Mouse (Mus musculus) R1 (cell line): ENCODE data around the gene Pdcd1.
A peak's percentile ranks its signal among the peaks of the same experiment; 100 is the strongest.
"Not testable (repeated sequence)": the region's sequence is repeated elsewhere in the genome, so short reads cannot be mapped to it uniquely, and the experiment has no call there.

ENCODE experiments used
- DNase-seq: peaks from one replicate; pipeline ENCODE4 v3.0.0-alpha.2; 2018; ENCODE audit warnings: low read depth, low spot score

Pdcd1 gene

DNA sequence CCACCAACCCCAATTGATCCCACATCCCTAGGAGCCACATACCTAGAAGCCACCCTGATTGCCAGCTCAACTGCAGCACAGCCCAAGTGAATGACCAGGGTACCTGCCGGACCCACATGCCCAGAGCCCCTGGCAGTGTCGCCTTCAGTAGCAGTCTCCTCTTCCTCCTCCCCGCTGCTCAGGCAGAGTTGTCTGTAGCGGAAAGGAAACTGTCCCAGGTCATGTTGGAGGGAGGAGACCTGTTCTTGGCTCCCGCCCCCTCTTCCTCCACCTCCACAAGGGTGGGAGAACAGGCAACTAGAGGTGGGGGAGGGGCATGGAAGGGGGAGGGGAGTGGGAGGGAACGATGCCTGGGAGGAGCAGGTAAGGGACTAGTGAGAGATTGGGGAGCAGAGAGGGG lies at the start of gene Pdcd1:
TSS of gene Pdcd1 (minus strand) at position 181 of the 400 bp plus-strand sequence.
- peak; percentile 9 for DNase-seq

DNA sequence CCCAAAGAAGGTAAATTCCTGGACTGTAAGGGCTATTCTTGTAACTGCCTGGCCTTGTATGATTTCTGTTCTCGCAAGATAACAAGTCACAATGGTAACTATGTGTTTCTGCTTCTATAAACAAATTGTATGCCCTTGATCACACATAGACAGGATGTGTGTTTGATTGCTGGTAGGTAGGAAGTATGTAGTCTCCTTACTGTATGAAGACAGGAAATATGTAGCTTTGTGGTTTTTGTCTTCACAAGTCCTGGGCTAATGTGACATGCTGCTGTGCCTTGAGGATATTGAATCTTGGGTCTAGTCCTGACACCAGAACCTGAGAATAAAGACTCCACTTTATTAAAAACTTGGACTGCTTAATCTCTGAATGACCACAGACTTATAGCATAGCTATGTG lies 39.4 kb upstream of the Pdcd1 start:
- no peak for DNase-seq

DNA sequence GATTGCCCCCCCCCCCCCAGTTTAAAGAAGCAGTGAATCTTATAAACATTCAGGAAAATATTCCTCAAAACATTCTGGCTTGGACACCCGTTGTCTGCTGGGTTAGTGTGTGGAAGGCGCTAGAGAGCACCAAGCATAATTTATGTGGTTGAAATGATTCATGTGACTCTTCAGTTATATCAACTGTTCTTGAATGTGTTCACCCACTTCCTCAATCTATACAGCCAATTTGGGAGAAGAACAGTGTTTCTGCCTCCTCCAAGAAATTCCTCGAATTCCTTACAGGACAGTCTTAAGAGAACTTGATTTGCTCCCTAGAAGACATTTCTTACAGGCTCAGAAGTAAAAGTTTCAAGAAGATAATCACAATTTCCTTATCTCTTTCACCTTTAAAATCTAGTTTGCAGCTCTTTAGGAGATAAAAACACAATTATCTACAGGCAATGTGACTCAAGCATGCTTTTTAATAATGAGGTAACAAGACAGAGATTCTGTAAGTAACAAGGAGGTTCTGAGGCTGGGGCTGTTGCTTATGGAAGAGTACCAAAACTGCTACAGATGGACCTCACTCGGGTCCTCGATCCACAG lies 34.1 kb upstream of the Pdcd1 start:
- DNase-seq, result peak; percentile 39

DNA sequence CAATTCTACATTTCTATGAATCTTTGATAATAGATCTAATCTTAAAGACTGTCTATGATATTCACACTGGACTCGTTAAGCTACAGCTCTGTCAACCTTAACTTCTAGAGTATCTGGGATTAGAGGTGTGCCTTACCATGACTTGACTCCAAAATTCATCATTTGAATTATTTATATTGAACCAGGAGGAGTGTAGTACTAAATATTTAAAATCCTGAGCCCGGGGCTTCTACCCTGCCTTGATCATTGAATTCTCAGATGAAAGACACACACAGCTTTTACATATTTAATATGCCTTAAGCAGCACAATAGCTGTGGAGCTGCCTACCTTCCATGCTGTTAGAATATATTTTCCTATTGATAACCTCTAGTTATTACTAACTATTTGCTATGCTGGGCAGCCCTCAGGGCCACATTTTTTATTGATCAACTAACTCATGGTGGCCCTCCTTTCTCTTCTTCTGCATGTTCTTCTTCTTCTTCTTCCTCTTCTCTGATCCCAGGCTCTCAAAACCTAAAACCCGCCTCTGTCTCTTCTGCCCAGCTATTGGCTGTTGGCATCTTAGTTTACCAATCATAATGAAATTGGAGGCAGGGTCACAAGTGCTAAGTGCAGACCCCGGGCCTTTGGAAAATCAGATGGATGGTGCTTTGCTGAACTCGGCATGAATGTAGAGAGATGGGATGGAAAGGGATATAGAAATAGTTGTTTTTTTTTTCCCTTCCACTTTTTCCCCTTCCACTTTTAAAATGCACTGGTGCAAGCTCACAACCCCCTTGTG lies 33.2 kb upstream of the Pdcd1 start:
- DNase-seq, result no peak

DNA sequence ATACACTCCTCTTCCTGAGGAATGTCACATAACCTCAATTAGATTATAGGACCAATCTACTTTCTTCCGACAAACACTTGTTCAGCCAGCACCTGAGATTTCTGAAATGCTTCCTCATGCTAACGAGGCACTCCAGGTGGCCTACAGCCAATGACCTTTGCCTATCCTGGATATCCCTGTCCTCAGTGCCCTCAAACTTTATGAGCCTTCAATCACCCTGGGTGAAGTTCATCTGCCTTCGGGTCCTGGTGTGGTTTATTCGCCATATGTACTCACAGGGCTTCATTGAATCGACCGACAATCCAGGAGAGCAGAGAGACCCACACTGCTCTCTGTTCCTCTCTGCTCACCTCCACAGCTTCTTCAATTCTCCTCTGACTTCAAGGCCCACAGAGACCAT lies 29.4 kb upstream of the Pdcd1 start:
- peak; percentile 53 for DNase-seq

DNA sequence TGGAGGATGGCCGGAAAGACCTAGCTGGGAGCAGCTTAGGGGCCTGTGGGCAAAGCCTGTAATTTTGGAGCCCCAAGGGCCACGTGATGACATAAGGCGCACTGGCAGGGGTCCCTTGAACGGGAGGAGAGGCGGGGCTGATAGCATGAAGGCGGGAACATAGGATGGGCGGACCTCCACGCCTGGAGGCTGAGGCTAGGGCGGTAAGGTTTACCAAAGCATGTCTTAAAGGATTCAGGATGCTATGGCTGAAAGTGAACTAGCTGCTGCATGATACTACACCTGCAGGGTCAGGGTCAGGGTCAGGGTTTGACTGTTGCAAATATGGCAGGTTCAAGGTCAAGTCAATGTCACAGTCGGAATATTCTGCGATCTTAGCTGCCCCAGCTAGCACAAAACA lies 28.8 kb upstream of the Pdcd1 start:
- peak; percentile 66 for DNase-seq

DNA sequence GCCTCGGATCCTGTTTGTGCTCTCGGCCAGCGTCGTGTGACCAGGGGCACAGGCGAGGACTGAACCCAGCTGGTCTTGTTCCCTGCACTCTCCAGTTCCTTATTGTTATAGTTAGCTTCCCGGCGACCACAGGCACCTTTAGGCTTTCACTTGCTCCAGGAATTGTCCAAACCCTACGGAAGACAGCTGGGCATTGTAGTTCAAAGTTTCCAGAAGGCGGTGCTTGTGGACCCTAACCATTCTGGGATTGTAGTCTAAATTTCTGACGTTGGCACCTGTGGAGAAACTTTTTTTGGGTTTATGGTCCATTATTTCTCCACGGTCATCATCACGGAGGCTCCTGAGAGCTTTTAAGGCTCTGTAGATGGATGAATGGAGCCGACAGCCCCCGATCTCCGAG lies 28.4 kb upstream of the Pdcd1 start:
- DNase-seq, result no peak

DNA sequence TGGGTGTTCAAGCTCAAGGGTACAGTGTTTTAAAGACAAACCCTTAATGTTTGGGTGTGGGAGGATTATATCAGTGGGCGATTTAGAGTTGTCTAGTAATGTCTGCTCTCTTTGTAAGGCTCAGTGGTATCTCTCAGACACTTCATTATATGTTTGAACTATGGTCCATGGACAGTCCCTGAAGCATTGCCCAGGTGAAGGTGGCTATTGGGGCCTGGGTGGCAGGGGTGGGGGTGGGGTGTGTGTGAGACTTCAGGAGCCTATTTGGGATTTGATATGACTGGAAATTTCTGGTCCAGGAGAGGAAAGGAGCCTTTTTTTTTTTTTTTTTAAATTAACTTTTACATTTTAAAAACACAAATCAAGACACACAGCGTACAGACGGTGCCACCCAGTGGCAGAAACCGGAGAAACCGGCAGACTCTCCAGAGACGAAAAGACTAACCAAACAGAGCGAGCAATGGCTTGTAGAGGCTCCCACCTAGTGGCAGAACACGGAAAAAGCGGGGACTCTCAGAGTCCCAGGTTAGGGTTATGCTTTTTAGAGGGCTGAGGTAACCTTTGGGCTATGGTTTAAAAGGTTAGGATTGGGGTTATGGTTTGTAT lies 26.6 kb upstream of the Pdcd1 start:
- DNase-seq, result peak; percentile 87

DNA sequence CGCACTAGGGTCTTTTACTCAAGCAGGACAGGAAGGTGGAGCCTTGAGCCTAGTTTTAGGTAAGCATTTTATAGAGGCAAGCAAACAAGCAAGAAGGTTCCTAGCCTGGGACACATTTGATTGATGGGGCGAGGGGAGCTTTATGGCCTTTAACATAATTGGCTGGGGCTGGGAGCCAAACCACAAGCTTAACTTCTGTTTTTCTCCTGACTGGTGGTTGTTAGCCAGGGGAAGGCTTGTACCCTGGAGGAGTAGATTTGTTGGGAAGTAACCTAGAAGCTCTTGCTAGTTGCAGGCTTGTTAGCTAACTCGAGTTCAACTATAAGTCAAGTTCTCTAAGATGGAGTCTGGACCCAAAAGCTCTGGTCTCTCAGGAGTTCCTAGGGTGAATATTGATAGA lies 26.0 kb upstream of the Pdcd1 start:
- DNase-seq, result no peak

DNA sequence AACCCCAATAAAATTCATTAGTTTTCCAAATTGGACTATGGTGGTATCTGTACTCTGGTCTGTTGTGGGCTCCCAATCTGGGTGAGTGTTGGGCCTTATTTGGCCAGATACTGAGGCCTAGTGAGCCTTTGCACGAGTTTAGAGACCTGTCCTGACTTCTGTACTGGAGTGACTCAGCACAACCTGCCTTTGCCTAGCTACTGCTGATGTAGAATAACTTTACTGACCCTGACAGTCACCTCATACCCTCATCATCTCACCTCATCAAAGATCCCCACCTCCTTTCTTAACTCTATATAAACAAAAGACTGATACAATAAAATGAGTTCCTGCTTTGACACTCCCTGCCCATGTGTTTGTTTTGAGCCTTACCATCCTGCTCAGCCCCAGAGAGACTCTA lies 24.3 kb upstream of the Pdcd1 start:
- DNase-seq, result no peak

DNA sequence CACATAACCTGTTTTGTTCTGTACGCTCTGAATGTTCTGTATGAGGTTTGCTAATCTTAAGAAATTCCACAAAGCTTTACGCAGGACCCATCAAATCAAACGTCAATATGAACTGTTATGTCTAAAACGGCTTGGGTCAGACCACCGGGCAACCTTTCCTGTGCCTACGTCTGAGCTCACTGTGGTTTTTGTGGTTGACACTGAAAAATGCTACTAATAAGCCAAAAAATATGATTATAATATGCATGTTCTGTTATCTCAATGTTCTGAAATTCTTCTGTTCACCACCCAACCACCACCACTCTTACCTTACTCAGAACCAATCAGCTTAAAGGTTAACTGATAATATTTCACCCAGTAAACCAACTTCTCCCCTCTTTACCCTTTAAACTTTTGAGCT lies 22.4 kb upstream of the Pdcd1 start:
- no peak for DNase-seq

DNA sequence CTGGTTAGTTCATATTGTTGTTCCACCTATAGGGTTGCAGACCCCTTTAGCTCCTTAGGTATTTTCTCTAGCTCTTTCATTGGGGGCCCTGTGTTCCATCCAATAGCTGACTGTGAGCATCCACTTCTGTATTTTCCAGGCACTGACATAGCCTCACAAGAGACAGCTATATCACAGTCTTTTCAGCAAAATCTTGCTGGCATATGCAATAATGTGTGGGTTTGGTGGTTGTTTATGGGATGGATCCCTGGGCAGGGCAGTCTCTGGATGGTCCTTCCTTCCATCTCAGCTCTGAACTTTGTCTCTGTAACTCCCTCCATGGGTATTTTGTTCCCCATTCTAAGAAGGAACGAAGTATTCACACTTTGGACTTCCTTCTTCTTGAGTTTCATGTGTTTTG lies 5.9 kb upstream of the Pdcd1 start:
- DNase-seq, result not testable (repeated sequence)

DNA sequence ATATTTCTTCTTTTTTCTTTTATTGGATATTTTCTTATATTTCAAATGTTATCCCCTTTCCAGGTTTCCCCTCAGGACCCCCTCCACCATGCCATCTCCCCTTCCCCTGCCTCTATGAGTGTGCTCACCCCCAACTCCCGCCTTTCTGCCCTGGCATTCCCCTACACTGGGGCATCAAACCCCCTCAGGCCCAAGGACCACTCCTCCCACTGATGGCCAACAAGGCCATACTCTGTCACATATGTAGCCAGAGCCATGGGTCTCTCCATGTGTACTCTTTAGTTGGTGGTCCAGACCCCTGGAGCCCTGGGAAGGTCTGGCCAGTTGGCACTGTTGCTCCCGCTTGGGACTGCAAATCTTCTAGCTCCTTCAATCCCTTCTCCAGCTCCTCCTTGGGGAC lies 5.0 kb upstream of the Pdcd1 start:
- DNase-seq, result no peak

DNA sequence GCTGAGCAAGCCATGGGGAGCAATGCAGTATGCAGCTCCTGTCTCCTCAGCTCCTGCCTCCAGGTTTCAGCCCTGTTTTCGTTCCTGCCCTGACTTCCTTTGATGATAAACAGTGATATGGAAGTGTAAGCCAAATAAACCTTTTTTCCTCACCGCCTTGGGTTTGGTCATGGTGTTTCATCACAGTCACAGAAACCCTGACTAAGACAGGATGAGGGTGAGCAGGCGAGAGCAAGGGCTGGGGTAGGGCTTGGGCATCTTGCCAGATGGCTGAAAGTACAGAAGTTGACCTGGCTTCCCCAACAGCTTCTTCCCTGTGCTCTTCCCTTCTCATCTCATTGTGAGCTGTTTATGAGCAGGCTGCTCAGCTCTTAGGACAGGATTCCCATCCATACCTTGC lies 3.6 kb upstream of the Pdcd1 start:
- DNase-seq, result no peak

DNA sequence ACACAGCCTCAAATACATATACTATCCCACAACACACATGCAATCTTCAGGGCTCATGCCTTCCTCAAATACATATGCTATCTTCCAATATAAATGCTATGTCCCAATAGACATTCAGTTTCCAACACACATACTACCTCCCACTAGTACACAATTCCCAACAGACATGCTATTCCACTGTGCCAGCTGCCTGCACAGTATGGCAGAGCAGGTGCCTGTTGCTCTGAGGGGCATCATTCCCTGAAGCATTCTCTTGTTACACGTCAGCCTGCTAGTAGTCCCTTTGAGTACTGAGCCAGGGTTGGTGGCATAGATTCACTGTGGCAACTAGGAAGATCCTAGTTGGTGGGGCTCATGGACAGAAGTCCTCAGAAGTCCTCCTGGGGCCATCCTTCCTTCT lies 2.1 kb upstream of the Pdcd1 start:
- no peak for DNase-seq

DNA sequence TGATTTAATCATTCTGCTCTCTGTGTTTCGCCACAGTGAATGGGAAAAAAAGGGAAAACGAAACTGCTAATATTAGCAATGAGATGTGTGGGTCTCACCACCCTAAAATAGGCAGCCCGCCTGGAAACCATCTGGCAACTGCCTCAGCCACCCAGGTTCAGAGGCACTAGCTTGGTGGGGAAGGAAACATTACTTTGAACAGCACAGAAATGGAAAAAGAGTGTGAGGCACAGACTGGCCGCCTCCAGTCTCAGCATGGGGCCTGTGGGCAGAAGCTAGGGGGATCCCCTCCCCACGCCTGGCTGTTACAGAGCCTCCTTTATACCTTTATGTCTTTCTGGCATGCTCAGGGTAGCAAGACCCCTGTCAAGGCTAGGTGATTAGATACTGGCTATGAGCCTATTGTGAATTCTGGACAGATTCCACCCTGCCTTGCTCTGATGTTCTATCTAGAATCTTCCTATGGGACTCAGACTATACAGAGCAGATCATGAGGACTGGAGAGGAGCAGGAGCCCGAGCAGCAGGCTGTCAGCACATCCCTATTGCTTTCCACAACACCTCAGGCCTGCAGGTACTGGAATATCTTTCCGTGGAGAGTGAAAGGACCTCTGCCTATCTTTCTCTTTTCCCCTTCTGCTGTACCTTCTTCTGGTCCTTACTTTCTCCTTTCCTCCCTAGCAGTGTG lies 1.3 kb upstream of the Pdcd1 start:
- no peak for DNase-seq

DNA sequence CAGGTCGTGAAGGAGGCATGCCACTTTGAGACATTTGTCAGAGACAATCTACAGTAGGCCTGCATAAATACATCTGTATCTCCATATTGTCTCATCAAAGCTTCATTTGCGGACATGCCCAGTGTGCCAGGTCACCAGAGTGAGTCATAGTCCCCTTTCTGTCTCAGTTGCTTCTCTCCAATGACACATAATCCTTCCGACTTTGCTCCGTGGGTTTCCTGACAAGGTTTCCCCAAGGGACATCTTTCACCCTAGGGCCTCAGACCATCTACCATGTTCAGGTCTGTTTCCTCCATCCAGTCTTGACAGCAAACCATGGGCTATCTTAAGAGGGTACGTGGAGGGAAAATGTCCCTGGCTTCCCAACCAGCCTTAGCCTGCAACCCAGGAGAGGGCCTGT lies 1.2 kb downstream of the Pdcd1 start:
- DNase-seq, result no peak

DNA sequence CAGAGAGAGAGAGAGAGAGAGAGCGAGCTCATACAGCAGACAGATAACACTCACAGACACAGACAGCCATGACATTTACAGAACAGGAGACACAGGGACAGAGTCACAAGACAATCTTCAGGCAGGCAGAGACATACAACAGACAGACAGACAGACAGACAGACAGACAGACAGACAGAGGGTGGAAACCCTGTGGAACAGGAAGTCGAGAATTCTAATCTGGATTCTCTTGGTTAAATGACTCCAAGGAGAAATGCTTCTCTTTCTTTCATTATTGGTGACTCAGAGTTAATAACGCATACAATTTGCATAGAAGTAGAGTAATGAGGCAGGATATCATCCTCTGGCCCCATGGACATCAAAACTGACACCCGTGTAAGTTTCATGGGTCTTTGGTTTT lies 5.8 kb downstream of the Pdcd1 start:
- DNase-seq, result no peak

DNA sequence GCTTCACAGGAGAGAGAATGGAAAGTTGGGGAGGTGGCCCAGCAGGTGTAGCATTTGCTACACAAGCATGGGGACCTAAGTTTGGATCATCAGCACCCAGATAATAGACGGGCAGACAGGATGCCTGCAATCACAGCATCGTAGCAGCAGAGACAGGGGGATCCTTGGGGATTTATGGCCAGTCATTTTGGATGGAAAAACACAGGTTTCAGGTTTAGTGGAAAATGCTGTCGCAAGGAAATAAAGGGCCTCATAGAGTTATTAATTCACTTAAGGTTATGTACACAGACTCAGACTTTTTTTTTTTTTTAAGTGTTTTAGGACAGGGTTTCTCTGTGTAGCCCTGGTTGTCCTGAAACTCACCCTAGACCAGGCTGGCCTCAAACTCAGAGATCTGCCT lies 6.8 kb downstream of the Pdcd1 start:
- DNase-seq, result no peak

DNA sequence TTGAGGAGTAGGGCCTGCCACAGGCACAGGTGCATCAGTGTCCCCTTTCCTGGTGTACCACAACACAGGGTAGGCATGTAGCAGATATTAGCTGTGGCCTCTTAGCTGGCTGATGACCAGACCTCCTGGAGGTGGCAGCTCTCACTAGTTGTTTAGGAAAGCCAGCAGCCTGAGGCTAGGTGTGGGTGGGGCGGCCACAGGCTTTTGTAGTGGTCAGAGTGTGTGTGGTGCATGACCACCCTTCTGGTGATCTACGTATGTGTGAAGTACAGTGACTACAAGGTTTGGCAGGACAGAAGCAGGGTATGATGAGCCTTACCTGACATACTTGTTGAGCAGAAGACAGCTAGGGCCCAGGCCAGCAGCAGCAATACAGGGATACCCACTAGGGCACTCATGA lies 12.0 kb downstream of the Pdcd1 start:
- no peak for DNase-seq

DNA sequence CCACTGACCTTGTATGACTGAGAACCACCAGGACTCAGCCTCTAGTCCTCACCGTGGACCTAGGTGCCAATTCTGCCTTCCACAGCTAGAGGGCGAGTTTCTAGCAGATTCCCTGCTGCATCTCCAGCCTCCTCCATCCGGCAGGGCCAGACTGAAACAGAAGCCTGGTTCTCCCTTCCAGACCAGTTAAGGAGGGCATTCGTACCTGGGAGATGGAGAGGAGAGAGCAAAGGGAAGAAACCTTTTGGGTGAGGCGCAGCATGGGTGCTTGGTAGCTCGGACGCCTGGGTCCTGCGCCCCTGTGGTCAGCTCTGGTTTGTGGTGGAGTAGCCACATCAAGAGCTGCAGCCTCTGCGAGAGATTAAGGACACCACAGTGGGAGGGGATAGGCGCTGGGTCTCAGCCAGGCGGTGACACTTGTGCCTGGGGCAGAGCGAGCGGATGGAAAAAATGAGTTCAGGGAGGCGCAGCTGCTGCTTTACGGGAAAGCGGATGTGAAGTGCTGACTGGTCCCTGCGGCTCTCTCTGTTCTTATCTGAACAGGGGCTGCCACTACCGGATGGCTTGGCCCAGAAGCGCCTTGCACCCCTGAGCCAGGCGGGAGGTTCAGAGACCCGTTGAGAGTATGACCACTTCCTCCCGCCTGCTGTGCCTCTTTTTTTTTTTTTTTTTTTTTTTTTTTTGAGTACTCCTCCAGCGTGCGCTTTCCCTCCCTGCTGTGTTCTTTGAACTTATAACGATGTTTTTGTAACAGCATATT lies 17.2 kb downstream of the Pdcd1 start:
- DNase-seq, result peak; percentile 88

DNA sequence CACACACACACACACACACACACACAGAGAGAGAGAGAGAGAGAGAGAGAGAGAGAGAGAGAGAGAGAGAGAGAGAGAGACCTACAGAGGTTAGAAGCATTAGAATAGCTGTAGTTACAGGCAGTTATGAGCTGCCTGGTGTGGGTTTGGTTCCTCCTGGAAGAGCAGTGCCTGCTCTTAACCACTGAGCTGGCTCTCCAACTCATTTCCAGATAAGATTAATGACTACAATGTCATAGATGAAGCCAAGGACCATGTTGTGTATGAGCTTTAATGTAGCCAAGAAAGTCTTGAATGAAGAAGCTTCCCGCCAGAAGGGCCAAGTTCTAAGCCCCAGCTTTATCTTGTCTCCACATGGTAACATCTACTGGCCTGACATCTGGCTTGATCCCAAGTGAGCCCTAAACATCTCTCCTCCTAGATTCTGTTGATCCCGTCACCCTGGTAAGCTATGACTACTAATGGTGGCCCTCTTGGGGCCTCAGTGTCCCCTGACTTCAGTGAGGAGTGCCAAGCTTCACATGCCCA lies 19.2 kb downstream of the Pdcd1 start:
- no peak for DNase-seq
